Mouse (Mus musculus): ENCODE measurements at regions not wholly inside any gene's neighbourhood (a gene's known extent, or its start where the extent isn't known, plus 50 kb on each side); places are given as distances from the start of the nearest gene placed in this dataset.

GRCm38 (mm10) chr2:173368899-173369298, 92.6 kb upstream of the Pmepa1 start:
- TF ChIP-seq GATA1 (IDR thresholded peaks at IDR 0.05; ENCODE audit: borderline replicate concordance, low read length), result no peak
- no peak for TF ChIP-seq FLI1 (IDR thresholded peaks at IDR 0.05; ENCODE audit: low read length)
